ENCODE assay signal across 9 mouse cellular contexts in genomic region chr10:67116251-67116650, GRCm38 (mm10). TPM values are rescaled to one million over a fixed set of nuclear protein-coding genes. Genes with fewer than 3 reads are reported as not detected.
A peak's percentile ranks its signal among the peaks of the same experiment; 100 is the strongest.
DNase-seq lines count a peak whose midpoint lies in the region; ATAC-seq lines count a peak whose summit lies in the region.
"Had no signal": no experiment of that assay in that cellular context is flagged by ENCODE, and none has a peak within 500 bp of the region (broad histone marks: within the 10 kb centered on the region; RNA-seq: fewer than 3 reads in every experiment).

No protein-coding gene starts in this region.

- 62% methylated on average over 8 of the region's 8 CpGs for WGBS in forebrain, embryonic 13.5 days
- WGBS in forebrain, embryonic 12.5 days: 70% methylated on average over 8 of the region's 8 CpGs
- 84% methylated on average over 8 of the region's 8 CpGs for WGBS in liver, embryonic 11.5 days
- 39% methylated on average over 8 of the region's 8 CpGs for WGBS in neural tube, embryonic 13.5 days

- no peaks in the 10 kb centered on the region for H3K36me3 ChIP-seq in forebrain, embryonic 13.5 days (ENCODE audit: poor library complexity, severe bottlenecking)
- H3K36me3 ChIP-seq in forebrain, embryonic 12.5 days (replicated peaks): no peaks in the 10 kb centered on the region
- H3K36me3 ChIP-seq in liver, embryonic 11.5 days (ENCODE audit: control insufficient read depth, insufficient read depth, low read length): no peaks in the 10 kb centered on the region; the same call in 1 of the 2 replicates
- no peaks in the 10 kb centered on the region for H3K36me3 ChIP-seq in neural tube, embryonic 13.5 days
- H3K36me3 ChIP-seq: neural tube, embryonic 12.5 days had no signal

- peaks cover 38% of the 10 kb centered on the region for H3K4me1 ChIP-seq in forebrain, embryonic 13.5 days
- H3K4me1 ChIP-seq in forebrain, embryonic 12.5 days: peaks cover 34% of the 10 kb centered on the region
- H3K4me1 ChIP-seq in liver, embryonic 11.5 days (replicated peaks; ENCODE audit: control insufficient read depth, insufficient read depth, low read length): peaks cover 16% of the 10 kb centered on the region
- peaks cover 63% of the 10 kb centered on the region for H3K4me1 ChIP-seq in neural tube, embryonic 13.5 days (replicated peaks)

- ATAC-seq in forebrain, embryonic 13.5 days: peak; percentile 13; the same call in 1 of the 2 replicates
- no peak for ATAC-seq in forebrain, embryonic 12.5 days (ENCODE audit: low FRiP score)
- no peak for ATAC-seq in liver, embryonic 11.5 days (replicated peaks; ENCODE audit: low FRiP score)
- ATAC-seq in neural tube, embryonic 13.5 days (ENCODE audit: low read depth): 0 out of 2 replicates have a peak, but pooled peaks have one; percentile 16
- no peak for ATAC-seq in monocyte, adult 5-6 weeks (replicated peaks; ENCODE audit: insufficient number of reproducible peaks, low FRiP score, low TSS enrichment, poor library complexity, severe bottlenecking)

- H3K4me3 ChIP-seq in forebrain, embryonic 13.5 days: no peak overlapping the region
- H3K4me3 ChIP-seq in forebrain, embryonic 12.5 days (replicated peaks): no peak overlapping the region
- no peak overlapping the region for H3K4me3 ChIP-seq in liver, embryonic 11.5 days (ENCODE audit: low read depth, low read length)
- H3K4me3 ChIP-seq in neural tube, embryonic 13.5 days: no peak overlapping the region
- H3K4me3 ChIP-seq: neural tube, embryonic 12.5 days had no signal

- no peak overlapping the region for H3K9ac ChIP-seq in forebrain, embryonic 13.5 days
- H3K9ac ChIP-seq in forebrain, embryonic 12.5 days: no peak overlapping the region
- H3K9ac ChIP-seq in liver, embryonic 11.5 days (ENCODE audit: low read depth, low read length): no peak overlapping the region
- H3K9ac ChIP-seq in neural tube, embryonic 13.5 days: no peak overlapping the region
- H3K9ac ChIP-seq: neural tube, embryonic 12.5 days had no signal

- DNase-seq in liver, embryonic 11.5 days (ENCODE audit: low spot score): peak; percentile 28
- no peak for DNase-seq in liver
- peak; percentile 51 for DNase-seq in gastrocnemius, postnatal 14 days
- DNase-seq in layer of hippocampus, postnatal 36 days: no peak

- 0 out of 2 replicates have a peak overlapping the region, but pooled peaks have one; percentile 48 for H3K27ac ChIP-seq in forebrain, embryonic 13.5 days
- no peak overlapping the region for H3K27ac ChIP-seq in forebrain, embryonic 12.5 days
- H3K27ac ChIP-seq in liver, embryonic 11.5 days (ENCODE audit: low read depth, low read length): no peak overlapping the region
- peak overlapping the region; percentile 78; the same call in 1 of the 2 replicates for H3K27ac ChIP-seq in neural tube, embryonic 13.5 days (replicated peaks)

- no peaks in the 10 kb centered on the region for H3K9me3 ChIP-seq in forebrain, embryonic 13.5 days (replicated peaks)
- H3K9me3 ChIP-seq in forebrain, embryonic 12.5 days: 0 out of 2 replicates have a peak, but pooled peaks cover 3% of the 10 kb centered on the region
- H3K9me3 ChIP-seq in liver, embryonic 11.5 days (ENCODE audit: control insufficient read depth, low read length): no peaks in the 10 kb centered on the region
- no peaks in the 10 kb centered on the region for H3K9me3 ChIP-seq in neural tube, embryonic 13.5 days
- H3K9me3 ChIP-seq: neural tube, embryonic 12.5 days had no signal

- H3K27me3 ChIP-seq in forebrain, embryonic 13.5 days: no peaks in the 10 kb centered on the region
- no peaks in the 10 kb centered on the region for H3K27me3 ChIP-seq in forebrain, embryonic 12.5 days
- no peaks in the 10 kb centered on the region for H3K27me3 ChIP-seq in liver, embryonic 11.5 days (replicated peaks; ENCODE audit: control insufficient read depth, insufficient read depth, low read length)
- no peaks in the 10 kb centered on the region for H3K27me3 ChIP-seq in neural tube, embryonic 13.5 days
- H3K27me3 ChIP-seq: neural tube, embryonic 12.5 days had no signal

- no peak overlapping the region for H3K4me2 ChIP-seq in forebrain, embryonic 13.5 days
- H3K4me2 ChIP-seq in forebrain, embryonic 12.5 days: no peak overlapping the region
- H3K4me2 ChIP-seq in liver, embryonic 11.5 days: no peak overlapping the region
- H3K4me2 ChIP-seq in neural tube, embryonic 13.5 days: no peak overlapping the region
- H3K4me2 ChIP-seq: neural tube, embryonic 12.5 days had no signal

- intact Hi-C loops in gastrocnemius, postnatal 14 days (cut with DNase I; ENCODE audit: low total_unique reads): no loop called here

RNA-seq across cellular contexts. Expression of gene Reep3, which starts 19.5 kb away (rescaled TPM):
- 42.2 and 43.0 TPM in 2 replicates for polyA plus RNA-seq in forebrain, embryonic 13.5 days (2015; fragmentation: Nextera tagmentation; extraction: Ambion mirVana)
- polyA plus RNA-seq in forebrain, embryonic 12.5 days (2016; fragmentation: Nextera tagmentation; extraction: Ambion mirVana): 43.8 and 46.9 TPM in 2 replicates
- 11.5 and 12.4 TPM in 2 replicates for polyA plus RNA-seq in liver, embryonic 11.5 days (2014; fragmentation: Nextera tagmentation; extraction: Ambion mirVana)
- total RNA-seq in gastrocnemius, postnatal 14 days (2021): 10 to 100 TPM; 16.9 to 18.6 TPM
- polyA plus RNA-seq in neural tube, embryonic 13.5 days (2015; fragmentation: Nextera tagmentation; extraction: Ambion mirVana): 54.6 and 61.1 TPM in 2 replicates
- 12.9 to 19.6 TPM (median 19.1 TPM) in 3 replicates for total RNA-seq in monocyte, adult 5-6 weeks (2017)
- total RNA-seq in layer of hippocampus, postnatal 36 days (2021): 10 to 100 TPM; 20.2 to 24.1 TPM

RNA-seq across cellular contexts. Expression of gene Jmjd1c, which starts 20.3 kb away (rescaled TPM):
- polyA plus RNA-seq in forebrain, embryonic 13.5 days (2015; fragmentation: Nextera tagmentation; extraction: Ambion mirVana): 42.5 and 49.6 TPM in 2 replicates
- 50.3 and 58.6 TPM in 2 replicates for polyA plus RNA-seq in forebrain, embryonic 12.5 days (2016; fragmentation: Nextera tagmentation; extraction: Ambion mirVana)
- 26.0 and 31.6 TPM in 2 replicates for polyA plus RNA-seq in liver, embryonic 11.5 days (2014; fragmentation: Nextera tagmentation; extraction: Ambion mirVana)
- 10 to 100 TPM; 24.9 to 26.1 TPM for total RNA-seq in gastrocnemius, postnatal 14 days (2021)
- polyA plus RNA-seq in neural tube, embryonic 13.5 days (2015; fragmentation: Nextera tagmentation; extraction: Ambion mirVana): 51.4 and 52.4 TPM in 2 replicates
- total RNA-seq in monocyte, adult 5-6 weeks (2017): 110 to 165 TPM (median 124 TPM) in 3 replicates
- total RNA-seq in layer of hippocampus, postnatal 36 days (2021): 100 to 1,000 TPM; 103 to 110 TPM

Comparison
In these comparisons a context has a peak if more than half of its experiments do, and no peak if none do; other contexts are left out.
1. ATAC-seq: peak in forebrain, embryonic 13.5 days (single experiment) and neural tube, embryonic 13.5 days (single experiment); none in forebrain, embryonic 12.5 days (single experiment), liver, embryonic 11.5 days (single experiment) and monocyte, adult 5-6 weeks (single experiment).
2. H3K27ac ChIP-seq: peak in forebrain, embryonic 13.5 days (single experiment) and neural tube, embryonic 13.5 days (single experiment); none in forebrain, embryonic 12.5 days (single experiment) and liver, embryonic 11.5 days (single experiment).
3. DNase-seq: peak in liver, embryonic 11.5 days (single experiment) and gastrocnemius, postnatal 14 days (single experiment); none in liver (single experiment) and layer of hippocampus, postnatal 36 days (0 of 2).